Mouse (Mus musculus) lung, adult 10 weeks (tissue): ENCODE results near the gene Syf2. TPM values are rescaled to one million over a fixed set of nuclear protein-coding genes. Genes with fewer than 3 reads are reported as not detected.

Experiments
- polyA plus RNA-seq: library from polyadenylated mRNA; stranded (reverse); fragments of 350-450 nt; fragmentation: Illumina TruSeq; extraction: RNeasy Lipid Tissue Mini Kit (QIAGEN cat#74804); gene quantifications from one replicate; pipeline ENCODE4 v1.2.3, GENCODE M21; 2014; ENCODE audit warnings: low read depth, low replicate concordance; ENCODE audit not compliant: insufficient read depth

Gene Syf2
- polyA plus RNA-seq, result 124 TPM

DNA sequence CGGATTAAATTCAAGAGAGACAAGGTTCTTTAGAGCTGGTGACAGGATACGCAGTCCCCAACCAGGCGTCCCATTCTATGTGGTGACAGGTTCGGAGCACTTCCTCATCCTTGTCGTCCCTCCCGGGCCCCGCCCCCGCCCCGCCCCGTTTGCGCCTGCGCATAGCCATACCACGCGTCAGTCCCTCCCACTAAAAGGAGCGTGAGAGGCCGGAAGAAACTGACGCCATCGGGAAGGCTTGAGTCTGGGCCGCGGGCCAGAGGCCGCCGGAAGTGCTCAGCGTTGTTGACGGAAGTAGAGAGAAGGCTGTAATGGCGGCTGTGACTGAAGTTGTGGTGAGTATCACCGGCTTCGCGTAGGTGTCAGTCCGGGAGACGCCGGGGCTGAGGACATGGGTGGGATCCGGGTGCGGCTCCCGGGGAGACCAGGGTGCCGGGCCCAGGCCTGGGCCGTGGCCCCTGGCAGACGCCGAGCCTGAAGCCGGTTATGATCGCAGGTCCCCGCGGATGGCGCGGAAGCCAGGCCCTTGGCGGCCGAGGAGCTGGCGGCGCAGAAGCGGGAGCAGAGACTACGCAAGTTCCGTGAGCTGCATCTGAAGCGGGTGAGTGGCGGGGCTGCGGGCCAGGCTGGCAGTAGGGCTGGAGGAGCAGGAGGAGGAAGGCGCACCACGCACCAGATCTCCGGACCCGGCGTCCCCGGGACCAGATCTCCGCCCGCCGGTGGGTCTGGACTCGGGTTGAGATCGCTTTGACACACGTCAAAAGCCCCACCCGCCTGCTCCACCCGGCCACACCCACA, at the start of gene Syf2:
Gene Syf2 (plus strand): TSS at position 215 of the 798 bp plus-strand sequence.

DNA sequence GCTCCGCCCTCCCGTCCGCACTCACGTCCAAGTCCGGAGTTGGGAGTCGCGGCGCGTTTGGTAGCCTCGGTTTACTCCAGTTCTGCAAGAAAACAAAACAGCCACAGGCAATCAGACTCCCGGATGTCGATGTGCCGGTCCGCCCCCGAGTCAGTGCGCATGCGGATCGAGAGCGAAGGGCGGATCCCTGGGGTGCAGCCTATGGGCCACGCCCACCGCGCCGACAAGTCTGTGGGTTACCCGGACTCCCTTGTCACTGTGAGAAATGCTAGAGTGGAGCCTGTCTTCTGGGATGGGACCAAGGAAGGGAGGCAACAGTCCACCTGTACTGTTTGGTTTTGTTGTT, 15.9 kb upstream of the Syf2 start, which contains the start of gene Tmem50a:
Gene Tmem50a (minus strand): TSS at position 161 of the 346 bp plus-strand sequence.

DNA sequence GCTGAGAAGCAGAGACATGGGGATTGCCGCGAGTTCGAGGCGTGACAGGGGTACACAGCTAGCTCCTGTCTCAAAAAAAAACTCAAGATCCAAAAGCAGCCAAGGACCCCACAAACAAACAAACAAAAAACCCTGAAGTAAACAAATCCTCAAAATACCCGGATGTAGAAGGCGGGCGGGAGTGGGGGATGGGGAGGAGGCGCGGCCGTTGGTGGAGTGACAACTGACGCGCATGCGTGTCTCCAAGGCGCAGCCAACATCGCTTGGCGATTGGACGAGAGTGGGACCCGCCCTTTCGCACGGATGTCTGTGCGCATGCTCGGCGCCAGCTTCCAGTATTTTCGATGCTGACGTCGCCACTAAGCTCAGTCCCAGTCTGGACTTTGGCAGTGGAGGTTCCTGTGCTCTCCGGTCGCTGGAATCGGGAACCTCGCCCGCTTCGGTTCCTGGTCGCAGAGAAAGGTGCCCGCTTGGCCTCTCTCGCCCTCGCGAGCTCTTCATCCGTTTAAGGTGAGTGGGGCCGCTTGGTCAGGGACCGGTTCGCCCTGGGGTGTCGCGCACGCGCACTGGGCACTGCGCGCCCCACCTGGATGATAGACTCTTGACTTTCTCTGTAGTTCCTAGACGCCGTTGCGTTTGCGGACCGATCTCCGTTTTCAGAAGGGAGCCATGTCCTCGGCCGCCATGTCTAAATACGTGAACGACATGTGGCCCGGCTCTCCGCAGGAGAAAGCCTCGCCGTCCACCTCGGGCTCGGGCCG, 7.3 kb upstream of the Syf2 start, which contains the start of gene Rsrp1:
Gene Rsrp1 (plus strand): TSS at position 335 of the 761 bp plus-strand sequence.

Other genes with a start within 250 kb of the Syf2 start
- gene Man1c1, start 226.6 kb upstream of the Syf2 start, polyA plus RNA-seq, result 7.4 TPM
- gene Ldlrap1, start 162.9 kb upstream of the Syf2 start, polyA plus RNA-seq, result 16.0 TPM
- 13.2 TPM for gene Maco1, start 77.6 kb upstream of the Syf2 start, polyA plus RNA-seq
- gene Rhd, start 66.4 kb upstream of the Syf2 start, polyA plus RNA-seq, result not detected
- gene Tmem50a, start 15.9 kb upstream of the Syf2 start, polyA plus RNA-seq, result 212 TPM
- gene Rsrp1, start 7.3 kb upstream of the Syf2 start, polyA plus RNA-seq, result 342 TPM
- gene Runx3, start 189.8 kb downstream of the Syf2 start, polyA plus RNA-seq, result 1.6 TPM